Mouse (Mus musculus): ENCODE measurements around the gene 4930505A04Rik.
"Not testable (repeated sequence)": the region's sequence is repeated elsewhere in the genome, so short reads cannot be mapped to it uniquely, and the experiment has no call there.

4930505A04Rik gene

GRCm38 (mm10) chr11:30471751-30472593 is at the start of gene 4930505A04Rik:
4930505A04Rik (minus strand) TSS chr11:30471827.
- in situ Hi-C loops (cut with MboI, MseI) = no loop called here

- in situ Hi-C loops (cut with MboI, MseI) = loop anchor here (10.0 kb wide), 1 partner anchor 498 kb away; no protein-coding TSS in a partner anchor
These were observed 45.5 kb upstream of the 4930505A04Rik start for GRCm38 (mm10) chr11:30517133-30517532.

GRCm38 (mm10) chr11:30508178-30508577 is 36.6 kb upstream of the 4930505A04Rik start:
- in situ Hi-C loops (cut with MboI, MseI) = no loop called here

GRCm38 (mm10) chr11:30498738-30499355 is 27.2 kb upstream of the 4930505A04Rik start:
- in situ Hi-C loops (cut with MboI, MseI) = no loop called here

GRCm38 (mm10) chr11:30497151-30497550 is 25.5 kb upstream of the 4930505A04Rik start:
- in situ Hi-C loops (cut with MboI, MseI) = no loop called here

- in situ Hi-C loops (cut with MboI, MseI) = no loop called here
These were observed 20.1 kb upstream of the 4930505A04Rik start for GRCm38 (mm10) chr11:30491515-30492260.

GRCm38 (mm10) chr11:30488183-30488582 is 16.6 kb upstream of the 4930505A04Rik start:
- in situ Hi-C loops (cut with MboI, MseI) = no loop called here

GRCm38 (mm10) chr11:30483286-30483685 is 11.7 kb upstream of the 4930505A04Rik start:
- in situ Hi-C loops (cut with MboI, MseI) = no loop called here

- in situ Hi-C loops (cut with MboI, MseI) = no loop called here
These were observed 440 bp downstream of the 4930505A04Rik start for GRCm38 (mm10) chr11:30471187-30471586.

GRCm38 (mm10) chr11:30454331-30454730 is 17.3 kb downstream of the 4930505A04Rik start:
- in situ Hi-C loops (cut with MboI, MseI) = no loop called here

GRCm38 (mm10) chr11:30448126-30448525 is 23.5 kb downstream of the 4930505A04Rik start:
- in situ Hi-C loops (cut with MboI, MseI) = no loop called here

GRCm38 (mm10) chr11:30447561-30447960 is 24.1 kb downstream of the 4930505A04Rik start:
- in situ Hi-C loops (cut with MboI, MseI) = no loop called here

GRCm38 (mm10) chr11:30444192-30444905 is 27.3 kb downstream of the 4930505A04Rik start:
- in situ Hi-C loops (cut with MboI, MseI) = not testable (repeated sequence)

- in situ Hi-C loops (cut with MboI, MseI) = no loop called here
These were observed 27.9 kb downstream of the 4930505A04Rik start for GRCm38 (mm10) chr11:30443746-30444145.

- in situ Hi-C loops (cut with MboI, MseI) = no loop called here
These were observed 38.2 kb downstream of the 4930505A04Rik start for GRCm38 (mm10) chr11:30433256-30433950.

- in situ Hi-C loops (cut with MboI, MseI) = no loop called here
These were observed 66.0 kb downstream of the 4930505A04Rik start for GRCm38 (mm10) chr11:30405581-30405980.

GRCm38 (mm10) chr11:30404619-30405200 is 66.9 kb downstream of the 4930505A04Rik start:
- in situ Hi-C loops (cut with MboI, MseI) = no loop called here

GRCm38 (mm10) chr11:30394351-30394750 is 77.3 kb downstream of the 4930505A04Rik start:
- in situ Hi-C loops (cut with MboI, MseI) = no loop called here

GRCm38 (mm10) chr11:30383076-30383475 is 88.6 kb downstream of the 4930505A04Rik start:
- in situ Hi-C loops (cut with MboI, MseI) = no loop called here

Data from regulatory T cell (primary cell).